Mouse (Mus musculus) hindbrain, embryonic 14.5 days (tissue): ENCODE results near the gene A530084C06Rik. TPM values are rescaled to one million over a fixed set of nuclear protein-coding genes. Genes with fewer than 3 reads are reported as not detected.

ENCODE experiments used
- ATAC-seq: fragments of 200-750 bp; cut with Nextera tagmentation; 2 replicates; pipeline ENCODE4 v1.8.0; 2017; ENCODE audit warnings: moderate number of reproducible peaks, mild to moderate bottlenecking, moderate TSS enrichment, moderate library complexity; ENCODE audit not compliant: low FRiP score
- DNase-seq: peaks from one replicate; pipeline ENCODE4 v3.0.0-alpha.2; 2015; ENCODE audit warnings: low spot score
- H3K27ac ChIP-seq: fragments of 300-500 bp; sonication (generic); 2 replicates; pipeline ENCODE4 v1.5.1; 2014; ENCODE audit warnings: mild to moderate bottlenecking, moderate library complexity
- H3K27me3 ChIP-seq: fragments of 300-500 bp; sonication (generic); 2 replicates; pipeline ENCODE4 v1.6.1; 2014; ENCODE audit warnings: mild to moderate bottlenecking, low read length, mixed read lengths; ENCODE audit not compliant: control insufficient read depth, insufficient read depth
- H3K36me3 ChIP-seq: fragments of 300-500 bp; sonication (generic); replicated peaks from 2 replicates; pipeline ENCODE4 v1.6.1; 2014; ENCODE audit not compliant: control insufficient read depth, insufficient read depth
- H3K4me1 ChIP-seq: fragments of 300-500 bp; sonication (generic); replicated peaks from 2 replicates; pipeline ENCODE4 v1.6.1; 2014; ENCODE audit warnings: antibody characterized with exemption, low read length, mixed read lengths; ENCODE audit not compliant: control insufficient read depth, insufficient read depth
- H3K4me2 ChIP-seq: fragments of 300-500 bp; sonication (generic); replicated peaks from 2 replicates; pipeline ENCODE4 v1.6.1; 2014; ENCODE audit warnings: mild to moderate bottlenecking, moderate library complexity
- H3K4me3 ChIP-seq: fragments of 300-500 bp; sonication (generic); replicated peaks from 2 replicates; pipeline ENCODE4 v1.5.1; 2014; ENCODE audit warnings: mild to moderate bottlenecking, low read length
- H3K9ac ChIP-seq: fragments of 300-500 bp; sonication (generic); 2 replicates; pipeline ENCODE4 v1.6.1; 2014
- H3K9me3 ChIP-seq: fragments of 300-500 bp; sonication (generic); 2 replicates; pipeline ENCODE4 v1.6.1; 2016; ENCODE audit warnings: low read length; ENCODE audit not compliant: control insufficient read depth
- WGBS: fragments of 180-500 bp; shearing (Covaris S2); extraction: QIAGEN DNeasy Blood & Tissue Kit; methylation state at CpG from one replicate; pipeline ENCODE4 v1.1.7; 2014; 5-methylcytosine and 5-hydroxymethylcytosine counted together
- polyA plus RNA-seq: library from polyadenylated mRNA; unstranded; fragments of >200 nt; fragmentation: Nextera tagmentation; extraction: Ambion mirVana; gene quantifications from 2 replicates; pipeline ENCODE4 v1.2.1, GENCODE M21; 2014

Gene A530084C06Rik
- polyA plus RNA-seq, 1 experiment from 2014 or later, result not detected

DNA sequence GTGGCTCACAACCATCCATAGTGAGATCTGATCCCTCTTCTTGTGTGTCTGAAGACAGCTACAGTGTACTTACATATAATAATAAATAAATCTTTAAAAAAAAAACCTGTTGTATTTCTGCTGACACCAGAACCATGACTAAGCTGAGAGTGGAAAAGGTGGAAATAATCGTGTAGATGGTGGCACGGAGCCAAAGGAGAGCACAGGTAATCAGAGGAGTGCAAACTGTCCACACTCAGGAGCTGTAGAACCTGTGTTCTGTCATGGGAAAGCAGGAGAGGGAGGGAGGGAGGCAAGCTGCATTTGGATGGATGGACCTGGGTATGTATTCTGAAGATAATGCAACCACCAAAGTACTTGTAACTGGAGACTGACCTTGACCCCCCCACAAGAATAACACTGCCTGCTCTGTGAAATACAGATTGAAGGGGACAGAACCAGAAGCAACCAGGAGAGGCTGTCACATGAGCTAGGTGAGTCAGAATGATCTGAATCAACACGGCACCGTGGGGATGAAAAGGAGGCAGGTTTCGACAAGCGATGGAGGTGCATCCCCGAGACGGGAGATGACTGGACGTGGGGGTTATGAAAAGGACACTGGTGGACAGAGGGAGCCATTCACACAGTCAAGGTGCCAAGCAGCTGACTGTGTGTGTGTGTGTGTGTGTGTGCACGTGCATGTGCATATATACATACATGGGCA lies 13.8 kb upstream of the A530084C06Rik start:
- Histone ChIP-seq H3K4me2 (no peak overlapping the region), H3K9me3 (no peaks in the 10 kb centered on the region), H3K36me3 (no peaks in the 10 kb centered on the region), H3K9ac (no peak overlapping the region), H3K4me3 (no peak overlapping the region), H3K27me3 (no peaks in the 10 kb centered on the region), H3K27ac (no peak overlapping the region), H3K4me1 (no peaks in the 10 kb centered on the region; the same call in 1 of the 2 replicates)
- WGBS, result 95% methylated on average over 10 of the region's 10 CpGs
- ATAC-seq (no peak), DNase-seq (no peak)

DNA sequence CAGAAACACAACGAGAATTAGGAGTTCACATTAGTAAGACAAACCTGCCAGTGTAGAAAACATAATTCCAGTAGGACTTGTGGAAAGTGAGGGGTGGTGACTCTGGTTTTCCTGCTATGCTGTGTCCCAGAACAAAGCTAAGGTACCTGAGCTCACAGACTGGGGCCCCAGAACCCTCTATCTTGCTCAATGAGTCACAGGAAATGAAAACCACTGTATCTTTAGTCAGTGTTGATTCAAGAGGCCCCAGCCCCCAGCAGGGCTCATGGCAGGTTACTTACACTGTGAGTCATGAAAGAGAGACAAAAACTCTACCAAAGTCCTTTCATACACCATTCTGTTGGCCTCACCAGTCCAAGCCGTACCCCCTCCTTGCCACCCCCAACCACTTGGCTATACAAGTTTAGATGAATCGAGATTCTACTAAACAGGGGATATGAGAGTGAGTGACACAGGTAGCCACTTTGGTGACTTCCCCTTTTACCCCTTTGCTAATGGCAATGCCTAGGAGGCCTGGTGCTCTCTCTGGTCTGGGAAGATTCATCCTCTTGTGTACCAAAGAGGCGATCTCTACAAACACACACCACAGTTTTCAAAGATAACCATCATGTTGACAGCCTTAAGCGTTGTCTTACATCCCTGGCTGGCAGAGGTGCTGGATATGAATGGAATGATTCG lies 8.6 kb upstream of the A530084C06Rik start:
- Histone ChIP-seq H3K4me1 (no peaks in the 10 kb centered on the region), H3K9me3 (no peaks in the 10 kb centered on the region), H3K27ac (no peak overlapping the region), H3K4me3 (no peak overlapping the region), H3K4me2 (no peak overlapping the region), H3K27me3 (peaks cover 27% of the 10 kb centered on the region), H3K9ac (no peak overlapping the region), H3K36me3 (no peaks in the 10 kb centered on the region)
- whole genome bisulfite sequencing, result 92% methylated on average over 6 of the region's 6 CpGs
- ATAC-seq (no peak), DNase-seq (no peak)

DNA sequence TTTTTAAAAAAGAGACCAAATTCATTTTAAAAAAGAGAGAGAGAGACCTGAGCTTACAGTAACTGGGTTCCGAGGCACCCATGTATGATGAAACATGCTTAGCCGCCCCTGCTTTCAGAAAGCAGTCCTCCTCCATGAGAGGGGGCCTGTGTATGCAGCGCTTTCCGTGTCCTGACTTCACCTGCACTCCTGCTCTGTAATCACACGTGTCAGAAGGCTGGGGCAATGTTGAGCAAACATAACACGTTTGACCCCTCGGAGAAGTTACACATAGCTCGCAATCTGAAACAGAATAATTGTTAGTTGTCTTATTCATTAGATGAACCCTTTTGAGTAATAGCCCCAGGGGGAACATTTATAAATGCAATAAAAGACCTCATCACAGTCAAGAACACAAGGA lies 8.0 kb upstream of the A530084C06Rik start:
- H3K4me1 ChIP-seq, result no peaks in the 10 kb centered on the region
- no peaks in the 10 kb centered on the region for H3K9me3 ChIP-seq
- no peak overlapping the region for H3K27ac ChIP-seq
- no peak for ATAC-seq
- no peak overlapping the region for H3K4me3 ChIP-seq
- H3K9ac ChIP-seq, result no peak overlapping the region
- 82% methylated on average over 8 of the region's 8 CpGs for WGBS
- peaks cover 33% of the 10 kb centered on the region for H3K27me3 ChIP-seq
- H3K36me3 ChIP-seq, result no peaks in the 10 kb centered on the region
- no peak overlapping the region for H3K4me2 ChIP-seq
- no peak for DNase-seq

DNA sequence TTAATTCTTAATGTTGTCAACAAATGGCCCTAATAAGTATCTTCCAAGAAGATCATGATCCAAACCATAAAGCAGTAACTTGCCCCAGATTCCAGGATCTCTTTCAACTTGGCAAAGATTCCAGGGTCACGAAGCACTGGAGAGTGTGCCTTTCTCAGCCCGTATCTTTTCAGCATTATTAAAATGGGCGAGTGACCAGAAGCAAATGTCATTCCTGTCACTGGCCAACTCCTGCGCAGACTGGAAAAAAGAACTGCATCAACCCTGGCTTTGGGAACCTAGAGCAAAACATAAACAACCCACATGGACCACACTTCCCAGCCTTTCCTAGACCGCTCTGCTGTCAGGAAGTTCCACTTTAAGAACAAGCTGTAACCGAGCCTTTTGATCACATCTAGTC lies 5.3 kb upstream of the A530084C06Rik start:
- H3K36me3 ChIP-seq, result no peaks in the 10 kb centered on the region
- DNase-seq, result no peak
- H3K9ac ChIP-seq, result no peak overlapping the region
- H3K4me2 ChIP-seq, result no peak overlapping the region
- H3K27ac ChIP-seq, result no peak overlapping the region
- peaks cover 60% of the 10 kb centered on the region for H3K27me3 ChIP-seq
- ATAC-seq, result no peak
- WGBS, result 72% methylated on average over 6 of the region's 6 CpGs
- H3K4me1 ChIP-seq, result peaks cover 4% of the 10 kb centered on the region; the same call in 1 of the 2 replicates
- H3K9me3 ChIP-seq, result no peaks in the 10 kb centered on the region
- no peak overlapping the region for H3K4me3 ChIP-seq

- H3K4me1 ChIP-seq, result peaks cover 23% of the 10 kb centered on the region
- peak overlapping the region; percentile 57; the same call in 1 of the 2 replicates for H3K27ac ChIP-seq
- H3K9ac ChIP-seq, result peak overlapping the region; percentile 59
- under 1% methylated on average over 90 of the region's 92 CpGs for WGBS
- H3K4me2 ChIP-seq, result peak overlapping the region; percentile 96
- peak overlapping the region; percentile 51 for H3K4me3 ChIP-seq
- ATAC-seq (peak; percentile 74), DNase-seq (no peak)
- H3K36me3 ChIP-seq, result no peaks in the 10 kb centered on the region
- peaks cover 95% of the 10 kb centered on the region for H3K27me3 ChIP-seq
- no peaks in the 10 kb centered on the region for H3K9me3 ChIP-seq
Observed at GRCm38 (mm10) chr13:31559419-31560144, 449 bp upstream of the A530084C06Rik start.

DNA sequence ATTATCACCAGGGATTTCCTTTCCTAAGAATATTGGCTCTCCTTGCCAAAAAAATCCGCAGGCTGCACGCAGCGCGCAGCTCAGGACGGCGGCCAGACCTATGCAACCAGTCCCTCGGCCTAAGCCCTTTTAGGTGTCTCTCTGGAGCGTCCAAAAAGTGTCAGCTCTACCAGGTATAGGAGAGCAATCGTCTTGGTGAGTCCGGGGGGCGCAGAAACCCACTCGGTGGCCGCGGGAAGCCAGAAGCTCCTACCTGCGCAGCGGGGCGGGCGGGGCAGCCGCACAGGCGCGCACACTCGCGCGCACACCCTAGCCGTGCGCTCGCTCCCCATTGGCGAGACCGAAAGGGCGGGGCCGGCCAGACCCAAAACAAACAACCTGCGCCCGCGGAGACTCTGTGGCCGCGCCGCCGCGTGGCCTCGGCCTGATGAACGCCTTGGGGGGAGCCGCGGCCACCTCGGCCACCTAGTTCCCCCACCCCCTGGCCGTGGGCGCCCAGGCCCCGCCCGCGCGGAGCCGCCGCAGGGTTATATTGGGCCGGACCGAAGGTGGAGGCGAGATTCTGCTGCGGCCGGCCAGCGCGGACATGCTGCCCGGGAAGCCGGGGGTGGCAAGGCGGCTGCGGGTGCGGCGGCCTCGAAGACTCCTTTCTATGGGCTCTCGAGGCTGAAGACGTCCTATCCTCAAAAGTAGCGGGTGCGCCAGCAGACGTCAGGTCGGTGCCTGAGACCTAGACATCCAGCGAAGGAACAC lies 1.2 kb downstream of the A530084C06Rik start:
- H3K27ac ChIP-seq, result no peak overlapping the region
- no peaks in the 10 kb centered on the region for H3K36me3 ChIP-seq
- H3K4me2 ChIP-seq, result peak overlapping the region; percentile 96
- peaks cover 97% of the 10 kb centered on the region for H3K27me3 ChIP-seq
- ATAC-seq (peak; percentile 18), DNase-seq (no peak)
- peaks cover 23% of the 10 kb centered on the region for H3K4me1 ChIP-seq
- peak overlapping the region; percentile 51 for H3K4me3 ChIP-seq
- no peaks in the 10 kb centered on the region for H3K9me3 ChIP-seq
- WGBS, result under 1% methylated on average over 69 of the region's 73 CpGs
- H3K9ac ChIP-seq, result 0 out of 2 replicates have a peak overlapping the region, but pooled peaks have one; percentile 59

GRCm38 (mm10) chr13:31556964-31557767 lies 2.0 kb downstream of the A530084C06Rik start:
- WGBS, result 7% methylated on average over 24 of the region's 24 CpGs
- no peaks in the 10 kb centered on the region for H3K9me3 ChIP-seq
- no peaks in the 10 kb centered on the region for H3K36me3 ChIP-seq
- no peak overlapping the region for H3K27ac ChIP-seq
- H3K4me1 ChIP-seq, result peaks cover 23% of the 10 kb centered on the region
- H3K9ac ChIP-seq, result no peak overlapping the region
- no peak for DNase-seq
- H3K27me3 ChIP-seq, result peaks cover 89% of the 10 kb centered on the region
- peak overlapping the region; percentile 96 for H3K4me2 ChIP-seq
- ATAC-seq, result no peak
- peak overlapping the region; percentile 51 for H3K4me3 ChIP-seq

GRCm38 (mm10) chr13:31555834-31556233 lies 3.3 kb downstream of the A530084C06Rik start, which contains the start of gene Foxq1:
TSS of gene Foxq1 (plus strand) at chr13:31556134.
- no peak within 1 kb of the TSS for H3K4me2 ChIP-seq
- 76% methylated on average over 4 of the region's 4 CpGs for WGBS
- H3K9me3 ChIP-seq, result no peaks in the 10 kb centered on the region
- no peak for ATAC-seq
- H3K36me3 ChIP-seq, result no peaks in the 10 kb centered on the region
- H3K27ac ChIP-seq, result no peak within 1 kb of the TSS
- H3K27me3 ChIP-seq, result peaks cover 76% of the 10 kb centered on the region
- peaks cover 23% of the 10 kb centered on the region for H3K4me1 ChIP-seq
- no peak within 1 kb of the TSS for H3K4me3 ChIP-seq
- no peak for DNase-seq
- H3K9ac ChIP-seq, result no peak within 1 kb of the TSS
